Mouse (Mus musculus) 416B (cell line): Measurements from ENCODE around the gene Itgam.

Experiments
- DNase-seq: peaks from one replicate; pipeline ENCODE4 v3.0.0; 2011; ENCODE audit warnings: low read depth

Itgam gene

GRCm38 (mm10) chr7:128128741-128129720 is 66.6 kb downstream of the Itgam start, which contains the start of gene Itgax:
Itgax (plus strand) TSS chr7:128129547.
- peak; percentile 90 for DNase-seq

- DNase-seq: no peak
These were observed 69.7 kb downstream of the Itgam start for GRCm38 (mm10) chr7:128132148-128132547.

- DNase-seq: peak; percentile 71
These were observed 71.2 kb downstream of the Itgam start for GRCm38 (mm10) chr7:128133596-128133995.

- no peak for DNase-seq
These were observed 74.5 kb downstream of the Itgam start for GRCm38 (mm10) chr7:128136927-128137326.

- DNase-seq: no peak
These were observed 77.2 kb downstream of the Itgam start for GRCm38 (mm10) chr7:128139611-128140010.

GRCm38 (mm10) chr7:128150970-128151369 is 88.5 kb downstream of the Itgam start:
- no peak for DNase-seq

GRCm38 (mm10) chr7:128154076-128154475 is 91.6 kb downstream of the Itgam start, which contains the start of gene Itgad:
Itgad (plus strand) TSS chr7:128154376.
- no peak for DNase-seq

GRCm38 (mm10) chr7:128154924-128155323 is 92.5 kb downstream of the Itgam start:
- DNase-seq: no peak

GRCm38 (mm10) chr7:128158688-128159354 is 96.4 kb downstream of the Itgam start:
- DNase-seq: peak; percentile 78

- no peak for DNase-seq
These were observed 101.6 kb downstream of the Itgam start for GRCm38 (mm10) chr7:128164001-128164400.

GRCm38 (mm10) chr7:128166391-128166790 is 104.0 kb downstream of the Itgam start:
- DNase-seq: no peak
